Mouse (Mus musculus): ENCODE results near the gene Uck2. TPM values are rescaled to one million over a fixed set of nuclear protein-coding genes. Genes with fewer than 3 reads are reported as not detected.

The Uck2 gene
- total RNA-seq, 1 experiment from 2014 or later: 9.2 TPM

GRCm38 (mm10) chr1:167284837-167285319, 242 bp downstream of the Uck2 start:
- peak; percentile 23; the same call in 1 of the 2 replicates for ATAC-seq (ENCODE audit: extremely low read depth, insufficient number of reproducible peaks, low FRiP score, poor library complexity, severe bottlenecking)

GRCm38 (mm10) chr1:167284258-167284836, 773 bp downstream of the Uck2 start:
- peak; percentile 28; the same call in 1 of the 2 replicates for ATAC-seq (ENCODE audit: extremely low read depth, insufficient number of reproducible peaks, low FRiP score, poor library complexity, severe bottlenecking)

- peak; percentile 24 for ATAC-seq (ENCODE audit: extremely low read depth, insufficient number of reproducible peaks, low FRiP score, poor library complexity, severe bottlenecking)
These were observed 1.5 kb downstream of the Uck2 start for GRCm38 (mm10) chr1:167283441-167284257.

- no peak for ATAC-seq (ENCODE audit: extremely low read depth, insufficient number of reproducible peaks, low FRiP score, poor library complexity, severe bottlenecking)
These were observed 2.4 kb downstream of the Uck2 start for GRCm38 (mm10) chr1:167282768-167283167.

- ATAC-seq (ENCODE audit: extremely low read depth, insufficient number of reproducible peaks, low FRiP score, poor library complexity, severe bottlenecking): no peak
These were observed 3.0 kb downstream of the Uck2 start for GRCm38 (mm10) chr1:167282112-167282511.

- ATAC-seq (ENCODE audit: extremely low read depth, insufficient number of reproducible peaks, low FRiP score, poor library complexity, severe bottlenecking): no peak
These were observed 5.1 kb downstream of the Uck2 start for GRCm38 (mm10) chr1:167280061-167280460.

GRCm38 (mm10) chr1:167279160-167279715, 5.9 kb downstream of the Uck2 start:
- no peak for ATAC-seq (ENCODE audit: extremely low read depth, insufficient number of reproducible peaks, low FRiP score, poor library complexity, severe bottlenecking)

- ATAC-seq (ENCODE audit: extremely low read depth, insufficient number of reproducible peaks, low FRiP score, poor library complexity, severe bottlenecking): no peak
These were observed 6.7 kb downstream of the Uck2 start for GRCm38 (mm10) chr1:167278395-167278794.

GRCm38 (mm10) chr1:167274646-167275390, 10.3 kb downstream of the Uck2 start:
- no peak for ATAC-seq (ENCODE audit: extremely low read depth, insufficient number of reproducible peaks, low FRiP score, poor library complexity, severe bottlenecking)

GRCm38 (mm10) chr1:167273380-167274163, 11.5 kb downstream of the Uck2 start:
- ATAC-seq (ENCODE audit: extremely low read depth, insufficient number of reproducible peaks, low FRiP score, poor library complexity, severe bottlenecking): no peak

- ATAC-seq (ENCODE audit: extremely low read depth, insufficient number of reproducible peaks, low FRiP score, poor library complexity, severe bottlenecking): no peak
These were observed 13.3 kb downstream of the Uck2 start for GRCm38 (mm10) chr1:167271841-167272240.

GRCm38 (mm10) chr1:167271304-167271703, 13.8 kb downstream of the Uck2 start:
- ATAC-seq (ENCODE audit: extremely low read depth, insufficient number of reproducible peaks, low FRiP score, poor library complexity, severe bottlenecking): no peak

GRCm38 (mm10) chr1:167270342-167271111, 14.6 kb downstream of the Uck2 start:
- ATAC-seq (ENCODE audit: extremely low read depth, insufficient number of reproducible peaks, low FRiP score, poor library complexity, severe bottlenecking): no peak

- no peak for ATAC-seq (ENCODE audit: extremely low read depth, insufficient number of reproducible peaks, low FRiP score, poor library complexity, severe bottlenecking)
These were observed 15.3 kb downstream of the Uck2 start for GRCm38 (mm10) chr1:167269856-167270270.

GRCm38 (mm10) chr1:167269350-167269811, 15.7 kb downstream of the Uck2 start:
- peak; percentile 34; the same call in 1 of the 2 replicates for ATAC-seq (ENCODE audit: extremely low read depth, insufficient number of reproducible peaks, low FRiP score, poor library complexity, severe bottlenecking)

- ATAC-seq (ENCODE audit: extremely low read depth, insufficient number of reproducible peaks, low FRiP score, poor library complexity, severe bottlenecking): no peak
These were observed 16.6 kb downstream of the Uck2 start for GRCm38 (mm10) chr1:167268360-167269063.

GRCm38 (mm10) chr1:167266720-167267119, 18.4 kb downstream of the Uck2 start:
- no peak for ATAC-seq (ENCODE audit: extremely low read depth, insufficient number of reproducible peaks, low FRiP score, poor library complexity, severe bottlenecking)
